Mouse (Mus musculus) CD4-positive, CD25-positive, alpha-beta regulatory T cell, adult 4 months (primary cell): ENCODE measurements around the gene Srxn1. TPM values are rescaled to one million over a fixed set of nuclear protein-coding genes. Genes with fewer than 3 reads are reported as not detected.
"Not testable (repeated sequence)": the region's sequence is repeated elsewhere in the genome, so short reads cannot be mapped to it uniquely, and the experiment has no call there.

ENCODE experiments used
- ATAC-seq: one replicate; pipeline ENCODE4 v1.8.0; 2017
- polyA plus RNA-seq, 2 experiments: library from polyadenylated mRNA; unstranded; fragments of 100-300 nt; shearing (Covaris generic); gene quantifications; one replicate each; pipeline ENCODE4 v1.2.1; 2017

Srxn1 gene
- 1 to 10 TPM; 2.2 to 3.0 TPM for polyA plus RNA-seq

- ATAC-seq: peak; percentile 81
Measured at GRCm38 (mm10) chr2:152105318-152106224, at the start of gene Srxn1. TSS of gene Srxn1 (plus strand) at chr2:152105516.

- no peak for ATAC-seq
Measured at GRCm38 (mm10) chr2:152056368-152057251, 48.7 kb upstream of the Srxn1 start.

- no peak for ATAC-seq
Measured at GRCm38 (mm10) chr2:152057252-152057563, 48.1 kb upstream of the Srxn1 start.

GRCm38 (mm10) chr2:152062817-152063216 lies 42.5 kb upstream of the Srxn1 start:
- not testable (repeated sequence) for ATAC-seq

GRCm38 (mm10) chr2:152068660-152069433 lies 36.5 kb upstream of the Srxn1 start:
- no peak for ATAC-seq

GRCm38 (mm10) chr2:152069434-152069786 lies 35.9 kb upstream of the Srxn1 start:
- ATAC-seq: no peak

GRCm38 (mm10) chr2:152069941-152070340 lies 35.4 kb upstream of the Srxn1 start:
- no peak for ATAC-seq

- ATAC-seq: no peak
Measured at GRCm38 (mm10) chr2:152074521-152074920, 30.8 kb upstream of the Srxn1 start.

- ATAC-seq: no peak
Measured at GRCm38 (mm10) chr2:152075294-152075889, 29.9 kb upstream of the Srxn1 start.

GRCm38 (mm10) chr2:152077337-152077736 lies 28.0 kb upstream of the Srxn1 start:
- ATAC-seq: no peak

GRCm38 (mm10) chr2:152080685-152081541 lies 24.4 kb upstream of the Srxn1 start, which contains the start of gene Scrt2:
TSS of gene Scrt2 (plus strand) at chr2:152081529.
- ATAC-seq: no peak

GRCm38 (mm10) chr2:152081641-152082448 lies 23.5 kb upstream of the Srxn1 start:
- ATAC-seq: peak; percentile 37

GRCm38 (mm10) chr2:152082456-152083285 lies 22.6 kb upstream of the Srxn1 start:
- ATAC-seq: no peak

GRCm38 (mm10) chr2:152083411-152083810 lies 21.9 kb upstream of the Srxn1 start:
- ATAC-seq: no peak

- no peak for ATAC-seq
Measured at GRCm38 (mm10) chr2:152084298-152084697, 21.0 kb upstream of the Srxn1 start.

GRCm38 (mm10) chr2:152085414-152085813 lies 19.9 kb upstream of the Srxn1 start:
- ATAC-seq: no peak

GRCm38 (mm10) chr2:152086451-152086850 lies 18.9 kb upstream of the Srxn1 start:
- no peak for ATAC-seq

- no peak for ATAC-seq
Measured at GRCm38 (mm10) chr2:152087111-152087510, 18.2 kb upstream of the Srxn1 start.

GRCm38 (mm10) chr2:152089078-152089477 lies 16.2 kb upstream of the Srxn1 start:
- no peak for ATAC-seq
